Mouse (Mus musculus): ENCODE data around the gene Sult1c1. TPM values are rescaled to one million over a fixed set of nuclear protein-coding genes. Genes with fewer than 3 reads are reported as not detected.

Sult1c1 gene
- polyA plus RNA-seq, 1 experiment from 2014 or later = not detected

Other genes with a start within 250 kb of the Sult1c1 start
- 0.16 and 0.33 TPM in 2 replicates for gene Sult1c2, start 144.3 kb downstream of the Sult1c1 start, polyA plus RNA-seq (2015; fragmentation: Nextera tagmentation; extraction: Ambion mirVana)